Mouse (Mus musculus) stomach, embryonic 15.5 days (tissue): Measurements from ENCODE around the gene Mpzl3. TPM values are rescaled to one million over a fixed set of nuclear protein-coding genes. Genes with fewer than 3 reads are reported as not detected.

Source experiments
- ATAC-seq: fragments of 200-750 bp; cut with Nextera tagmentation; 2 replicates; pipeline ENCODE4 v1.8.0; 2017; ENCODE audit warnings: low read depth, moderate number of reproducible peaks, moderate TSS enrichment; ENCODE audit not compliant: insufficient read depth, low FRiP score
- H3K27ac ChIP-seq: fragments of 300-500 bp; sonication (generic); 2 replicates; pipeline ENCODE4 v1.5.1; 2015; ENCODE audit warnings: mild to moderate bottlenecking, inconsistent platforms
- H3K27me3 ChIP-seq: fragments of 300-500 bp; sonication (generic); replicated peaks from 2 replicates; pipeline ENCODE4 v1.6.1; 2015; ENCODE audit warnings: inconsistent platforms
- H3K36me3 ChIP-seq: fragments of 300-500 bp; sonication (generic); 2 replicates; pipeline ENCODE4 v1.6.1; 2015; ENCODE audit warnings: inconsistent platforms
- H3K4me1 ChIP-seq: fragments of 300-500 bp; sonication (generic); 2 replicates; pipeline ENCODE4 v1.6.1; 2015; ENCODE audit warnings: inconsistent platforms
- H3K4me2 ChIP-seq: fragments of 300-500 bp; sonication (generic); 2 replicates; pipeline ENCODE4 v1.6.1; 2015; ENCODE audit warnings: mild to moderate bottlenecking, inconsistent platforms
- H3K4me3 ChIP-seq: fragments of 300-500 bp; sonication (generic); replicated peaks from 2 replicates; pipeline ENCODE4 v1.5.1; 2015; ENCODE audit warnings: inconsistent platforms
- H3K9ac ChIP-seq: fragments of 300-500 bp; sonication (generic); 2 replicates; pipeline ENCODE4 v1.6.1; 2015; ENCODE audit warnings: inconsistent platforms
- H3K9me3 ChIP-seq: fragments of 300-500 bp; sonication (generic); 2 replicates; pipeline ENCODE4 v1.6.1; 2016; ENCODE audit warnings: inconsistent platforms
- WGBS: fragments of 180-500 bp; shearing (Covaris S2); methylation state at CpG from one replicate; pipeline ENCODE4 v1.1.7; 2015; 5-methylcytosine and 5-hydroxymethylcytosine counted together
- polyA plus RNA-seq: library from polyadenylated mRNA; unstranded; fragments of >200 nt; fragmentation: Nextera tagmentation; extraction: Ambion mirVana; gene quantifications from 2 replicates; pipeline ENCODE4 v1.2.1, GENCODE M21; 2015

Gene Mpzl3
- polyA plus RNA-seq, 1 experiment from 2014 or later: 7.8 TPM

DNA sequence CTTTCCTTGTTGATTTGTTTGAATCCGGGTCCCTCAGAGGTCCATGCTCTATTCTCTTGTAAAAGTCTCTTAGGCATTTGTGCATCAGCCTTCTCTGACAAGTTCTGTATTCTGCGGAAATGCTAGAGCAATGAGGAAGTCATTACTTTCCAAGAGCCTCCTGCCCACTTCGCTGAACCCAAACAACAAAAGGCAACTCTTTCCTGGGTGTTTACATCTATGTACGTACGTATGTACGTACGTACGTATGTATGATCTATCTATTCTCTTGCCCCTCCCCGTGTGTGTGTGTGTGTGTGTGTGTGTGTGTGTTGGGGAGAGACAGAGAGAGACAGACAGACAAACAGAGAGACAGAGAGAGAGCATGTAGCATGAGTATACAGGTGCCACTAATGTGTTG is 61.8 kb downstream of the Mpzl3 start:
- no peak for ATAC-seq
- H3K36me3 ChIP-seq: no peaks in the 10 kb centered on the region
- H3K4me1 ChIP-seq: peaks cover 6% of the 10 kb centered on the region
- no peak overlapping the region for H3K9ac ChIP-seq
- H3K27me3 ChIP-seq: no peaks in the 10 kb centered on the region
- H3K27ac ChIP-seq: no peak overlapping the region
- no peak overlapping the region for H3K4me2 ChIP-seq
- H3K4me3 ChIP-seq: no peak overlapping the region
- WGBS: 49% methylated on average over 9 of the region's 9 CpGs
- H3K9me3 ChIP-seq: no peaks in the 10 kb centered on the region

DNA sequence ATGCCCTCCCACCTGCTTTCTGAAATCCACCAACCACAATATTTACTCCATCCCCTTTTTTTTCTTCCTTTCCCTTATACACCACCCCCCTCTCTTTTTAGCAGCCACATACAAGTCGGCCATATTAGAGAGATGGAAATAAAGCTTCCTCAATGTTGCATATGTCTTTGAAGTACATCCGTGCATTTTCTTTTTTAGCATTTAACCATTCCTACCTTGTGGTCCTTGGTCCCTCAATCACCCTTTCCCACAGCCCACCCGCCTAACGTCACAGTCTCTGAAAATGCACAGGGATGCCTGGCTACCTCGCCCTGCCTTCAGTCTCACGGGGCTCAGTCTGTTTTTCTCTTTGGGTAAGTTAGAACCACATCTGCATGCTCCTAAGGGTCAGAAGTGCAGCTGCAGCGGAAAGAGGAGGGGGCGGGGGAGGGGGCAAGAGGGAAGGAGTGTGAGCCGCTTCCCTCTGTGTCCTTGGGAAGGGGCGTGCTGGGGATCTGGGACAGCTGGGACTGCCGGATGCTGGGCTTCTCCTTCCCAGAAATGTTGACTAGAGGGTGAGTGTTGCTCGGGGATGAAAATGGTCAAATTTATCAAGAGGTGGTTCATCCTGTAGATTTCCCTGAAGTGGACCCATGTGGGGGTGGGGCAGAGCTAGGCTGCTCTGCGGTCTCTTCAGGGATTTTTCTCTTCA is 62.9 kb downstream of the Mpzl3 start, which contains the start of gene Scn2b:
Scn2b (plus strand) TSS at position 42 of the 691 bp plus-strand sequence.
- no peaks in the 10 kb centered on the region for H3K9me3 ChIP-seq
- H3K27me3 ChIP-seq: no peaks in the 10 kb centered on the region
- H3K4me1 ChIP-seq: peaks cover 15% of the 10 kb centered on the region
- peak within 1 kb of the TSS; percentile 74; the same call in 1 of the 2 replicates for H3K27ac ChIP-seq
- H3K9ac ChIP-seq: peak within 1 kb of the TSS; percentile 46
- WGBS: 5% methylated on average over 13 of the region's 13 CpGs
- no peak for ATAC-seq
- H3K4me2 ChIP-seq: peak within 1 kb of the TSS; percentile 60
- H3K4me3 ChIP-seq: peak within 1 kb of the TSS; percentile 55
- no peaks in the 10 kb centered on the region for H3K36me3 ChIP-seq

DNA sequence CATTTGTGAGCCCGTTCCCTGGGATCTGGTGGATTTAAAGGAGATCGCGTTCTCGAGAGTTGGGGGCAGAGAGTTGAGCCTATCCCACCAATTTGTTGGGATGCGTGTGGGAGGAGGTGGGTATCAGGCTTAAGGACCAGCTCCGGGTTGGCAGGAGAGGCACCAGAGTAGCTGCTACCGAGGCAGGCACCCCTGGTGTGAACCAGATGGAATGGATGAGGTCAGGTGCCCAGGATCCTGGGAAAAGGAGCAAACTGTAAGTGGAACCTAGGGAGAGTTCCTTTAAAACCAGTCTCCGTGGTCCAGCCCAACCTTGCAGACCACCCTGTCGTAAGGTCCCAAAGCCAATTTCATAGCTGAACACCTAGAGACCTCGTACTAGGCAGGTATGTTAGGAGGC is 63.6 kb downstream of the Mpzl3 start:
- H3K9me3 ChIP-seq: no peaks in the 10 kb centered on the region
- no peak overlapping the region for H3K27ac ChIP-seq
- H3K4me3 ChIP-seq: peak overlapping the region; percentile 55
- no peaks in the 10 kb centered on the region for H3K36me3 ChIP-seq
- H3K4me1 ChIP-seq: peaks cover 15% of the 10 kb centered on the region
- ATAC-seq: no peak
- H3K4me2 ChIP-seq: peak overlapping the region; percentile 60
- 20% methylated on average over 10 of the region's 10 CpGs for WGBS
- H3K27me3 ChIP-seq: no peaks in the 10 kb centered on the region
- H3K9ac ChIP-seq: no peak overlapping the region

DNA sequence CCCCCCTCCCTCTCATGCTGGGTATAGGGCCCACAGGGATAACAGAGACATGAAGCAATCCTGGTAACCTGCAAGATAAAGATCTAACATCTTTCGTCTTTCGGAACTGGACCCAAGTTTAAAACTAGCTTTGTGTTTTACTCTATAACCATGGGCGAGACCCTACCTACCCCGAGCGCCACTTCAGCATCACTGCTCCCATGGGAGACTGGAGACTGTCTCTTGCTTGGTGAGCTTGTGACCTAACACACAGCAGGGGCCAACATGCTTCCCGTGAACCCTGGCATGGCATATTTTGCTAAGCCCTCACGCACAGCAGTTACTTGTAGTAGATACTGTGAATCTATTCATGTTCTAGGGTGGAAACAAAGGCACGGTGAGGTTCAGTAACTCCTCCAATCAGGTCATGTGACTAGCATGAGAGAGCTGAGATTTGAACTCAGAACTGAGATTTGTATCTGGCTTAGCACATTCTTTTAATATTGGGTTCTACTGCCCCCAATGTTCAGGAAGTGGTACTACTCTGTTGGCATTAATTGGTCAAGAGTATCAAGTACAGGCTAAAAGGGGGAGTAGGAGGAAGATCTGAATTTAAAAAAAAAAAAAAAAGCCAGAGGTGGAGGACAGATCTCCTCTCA is 64.4 kb downstream of the Mpzl3 start:
- Histone ChIP-seq H3K4me1 (peaks cover 15% of the 10 kb centered on the region), H3K4me3 (no peak overlapping the region), H3K36me3 (no peaks in the 10 kb centered on the region), H3K27ac (no peak overlapping the region), H3K9ac (no peak overlapping the region), H3K9me3 (no peaks in the 10 kb centered on the region), H3K27me3 (no peaks in the 10 kb centered on the region), H3K4me2 (no peak overlapping the region)
- WGBS: 95% methylated on average over 8 of the region's 8 CpGs
- no peak for ATAC-seq

DNA sequence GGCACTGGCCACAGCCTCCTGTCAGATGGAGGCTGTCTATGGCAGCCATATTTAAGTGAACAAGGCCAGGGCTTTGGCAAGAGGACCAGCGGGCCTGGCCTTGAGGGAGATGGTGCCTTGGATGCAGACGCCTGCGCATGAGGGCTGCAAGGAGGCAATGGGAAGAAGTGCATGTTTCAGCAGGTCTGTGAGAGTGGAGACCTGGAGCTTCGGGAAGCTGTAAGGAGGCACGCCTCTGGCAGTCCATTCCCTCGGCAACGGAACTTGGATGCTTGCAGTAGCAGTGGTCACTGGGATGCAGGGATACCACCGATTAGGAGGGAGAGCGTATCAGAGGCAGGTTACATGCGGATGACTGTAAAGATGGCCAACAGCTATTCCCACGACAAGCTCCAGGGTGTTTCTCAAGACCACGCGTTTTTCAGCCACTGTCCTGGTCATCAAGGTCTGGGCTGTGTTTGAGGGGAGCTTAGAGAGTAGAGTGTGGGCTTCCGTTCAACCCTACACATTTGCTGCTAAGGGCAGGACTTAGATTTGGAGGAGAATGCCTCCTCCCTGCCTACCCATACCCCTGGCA is 65.1 kb downstream of the Mpzl3 start:
- H3K36me3 ChIP-seq: no peaks in the 10 kb centered on the region
- H3K4me1 ChIP-seq: peaks cover 15% of the 10 kb centered on the region
- H3K4me2 ChIP-seq: no peak overlapping the region
- 88% methylated on average over 14 of the region's 14 CpGs for WGBS
- no peak for ATAC-seq
- H3K9ac ChIP-seq: no peak overlapping the region
- H3K9me3 ChIP-seq: no peaks in the 10 kb centered on the region
- no peak overlapping the region for H3K27ac ChIP-seq
- no peak overlapping the region for H3K4me3 ChIP-seq
- no peaks in the 10 kb centered on the region for H3K27me3 ChIP-seq

DNA sequence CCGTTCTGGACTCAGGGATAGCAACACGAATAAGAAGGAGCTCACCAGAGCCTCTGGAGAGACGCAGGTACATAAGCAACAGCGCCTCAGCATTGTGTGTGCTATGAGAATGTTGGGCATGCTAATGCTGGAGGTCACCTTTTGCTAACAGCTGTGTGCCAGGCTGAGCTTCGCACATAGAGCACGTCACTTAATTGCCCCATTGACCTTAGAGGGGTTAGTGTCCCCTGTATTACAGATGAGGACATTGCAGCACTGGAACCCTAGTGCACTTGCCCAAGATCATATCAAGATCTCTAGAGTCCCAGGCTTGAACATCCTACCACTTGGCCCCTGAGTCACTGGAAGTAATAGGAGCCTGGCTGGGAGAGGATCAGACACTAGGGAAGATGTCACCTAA is 65.6 kb downstream of the Mpzl3 start:
- Histone ChIP-seq H3K4me3 (no peak overlapping the region), H3K4me2 (no peak overlapping the region), H3K9ac (no peak overlapping the region), H3K27me3 (no peaks in the 10 kb centered on the region), H3K27ac (no peak overlapping the region), H3K4me1 (peaks cover 15% of the 10 kb centered on the region), H3K9me3 (no peaks in the 10 kb centered on the region), H3K36me3 (0 out of 2 replicates have a peak, but pooled peaks cover 2% of the 10 kb centered on the region)
- ATAC-seq: no peak
- 82% methylated on average over 6 of the region's 6 CpGs for WGBS

DNA sequence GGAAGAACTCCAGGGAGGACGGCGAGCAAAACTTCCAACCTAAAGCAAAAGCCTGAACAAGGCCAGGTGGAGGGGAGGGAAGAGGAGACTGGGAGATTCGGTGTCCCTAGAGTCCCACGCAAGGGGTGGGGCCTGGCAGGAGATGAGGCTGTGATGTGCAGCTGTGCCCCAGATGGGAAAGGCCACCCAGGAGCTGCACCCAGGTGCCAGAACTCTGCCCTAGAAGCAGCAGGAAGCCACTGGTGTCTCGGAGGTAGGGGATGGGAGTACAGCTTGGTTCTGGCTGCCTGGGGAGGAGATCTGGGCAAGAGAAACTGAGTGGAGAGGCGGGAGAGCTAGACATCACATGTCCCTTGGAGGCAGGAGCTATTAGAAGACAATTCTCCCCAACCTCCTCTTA is 66.0 kb downstream of the Mpzl3 start:
- H3K27ac ChIP-seq: no peak overlapping the region
- H3K9me3 ChIP-seq: no peaks in the 10 kb centered on the region
- no peak overlapping the region for H3K4me2 ChIP-seq
- no peaks in the 10 kb centered on the region for H3K27me3 ChIP-seq
- no peak for ATAC-seq
- no peak overlapping the region for H3K9ac ChIP-seq
- peaks cover 15% of the 10 kb centered on the region for H3K4me1 ChIP-seq
- 69% methylated on average over 6 of the region's 6 CpGs for WGBS
- 0 out of 2 replicates have a peak, but pooled peaks cover 3% of the 10 kb centered on the region for H3K36me3 ChIP-seq
- H3K4me3 ChIP-seq: no peak overlapping the region

DNA sequence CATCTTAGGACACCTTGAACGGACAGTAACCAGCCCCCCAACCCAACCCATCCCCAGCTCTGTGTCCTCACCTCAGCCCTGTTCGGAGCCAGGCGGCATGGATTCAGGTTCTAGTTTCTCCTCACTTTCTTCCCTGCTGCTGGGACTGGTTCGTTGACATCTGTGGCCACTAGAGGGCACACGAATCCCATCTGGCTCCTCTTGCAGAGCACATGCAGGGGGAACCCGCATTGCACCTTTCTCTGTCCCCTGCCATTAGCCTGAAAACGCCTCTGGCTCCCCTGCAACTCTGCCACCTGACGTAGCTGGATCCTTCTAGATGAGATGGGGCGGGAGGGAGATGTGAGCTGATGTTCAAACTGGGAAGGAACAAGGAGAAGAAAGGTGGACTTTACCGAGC is 66.8 kb downstream of the Mpzl3 start:
- no peak overlapping the region for H3K9ac ChIP-seq
- H3K27me3 ChIP-seq: no peaks in the 10 kb centered on the region
- 0 out of 2 replicates have a peak, but pooled peaks cover 3% of the 10 kb centered on the region for H3K36me3 ChIP-seq
- peak overlapping the region; percentile 53 for H3K4me2 ChIP-seq
- 5% methylated on average over 10 of the region's 10 CpGs for WGBS
- no peaks in the 10 kb centered on the region for H3K9me3 ChIP-seq
- ATAC-seq: peak; percentile 43; the same call in 1 of the 2 replicates
- H3K4me1 ChIP-seq: peaks cover 15% of the 10 kb centered on the region
- H3K27ac ChIP-seq: no peak overlapping the region
- peak overlapping the region; percentile 14; the same call in 1 of the 2 replicates for H3K4me3 ChIP-seq

DNA sequence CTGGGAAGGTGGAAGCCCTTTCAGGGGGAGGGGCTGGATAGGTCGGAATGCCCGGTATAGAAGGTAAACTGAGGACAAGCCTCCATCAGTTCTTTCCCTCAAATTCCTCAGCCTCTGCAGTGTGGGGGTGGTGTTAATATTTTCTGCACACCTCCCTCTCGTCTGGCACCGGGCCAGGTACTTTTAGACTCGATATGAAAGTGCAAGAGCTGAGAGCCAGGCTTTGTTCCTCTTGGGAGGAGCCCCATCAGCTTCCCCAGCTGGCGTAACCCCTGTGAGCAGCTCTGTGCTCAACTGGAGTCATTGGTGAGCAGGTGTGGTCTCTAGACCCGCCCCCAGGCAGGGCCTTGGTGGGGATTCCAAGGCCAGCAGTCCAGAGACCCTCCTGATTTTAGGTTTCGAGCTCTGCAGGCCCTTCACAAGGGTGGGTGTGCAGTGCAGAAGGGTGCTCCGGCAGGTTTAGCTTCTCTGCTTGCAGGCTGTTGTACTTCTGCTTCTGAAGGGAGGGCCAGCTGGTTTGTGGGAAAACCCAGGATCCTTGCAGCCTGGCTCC is 67.3 kb downstream of the Mpzl3 start:
- H3K36me3 ChIP-seq: 0 out of 2 replicates have a peak, but pooled peaks cover 3% of the 10 kb centered on the region
- peak; percentile 65 for ATAC-seq
- H3K4me3 ChIP-seq: peak overlapping the region; percentile 14; the same call in 1 of the 2 replicates
- H3K4me1 ChIP-seq: peaks cover 15% of the 10 kb centered on the region
- H3K27me3 ChIP-seq: no peaks in the 10 kb centered on the region
- peak overlapping the region; percentile 53 for H3K4me2 ChIP-seq
- H3K9ac ChIP-seq: 0 out of 2 replicates have a peak overlapping the region, but pooled peaks have one; percentile 11
- H3K9me3 ChIP-seq: no peaks in the 10 kb centered on the region
- H3K27ac ChIP-seq: peak overlapping the region; percentile 52
- 14% methylated on average over 9 of the region's 9 CpGs for WGBS

DNA sequence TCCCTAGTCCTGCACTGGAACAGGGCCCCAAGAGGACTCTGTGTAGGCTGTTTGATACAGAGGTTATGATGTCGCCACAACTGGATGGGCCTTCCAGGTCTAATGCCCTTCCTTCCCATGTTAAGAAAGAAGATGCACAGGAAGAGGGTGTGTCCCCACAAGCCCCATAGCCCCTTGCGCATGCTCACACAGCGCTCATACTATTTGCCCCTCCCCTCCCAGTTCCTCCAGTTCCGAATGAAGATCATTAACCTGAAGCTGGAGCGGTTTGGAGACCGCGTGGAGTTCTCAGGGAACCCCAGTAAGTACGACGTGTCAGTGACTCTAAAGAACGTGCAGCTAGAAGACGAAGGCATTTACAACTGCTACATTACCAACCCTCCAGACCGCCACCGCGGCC is 70.2 kb downstream of the Mpzl3 start:
- no peak for ATAC-seq

DNA sequence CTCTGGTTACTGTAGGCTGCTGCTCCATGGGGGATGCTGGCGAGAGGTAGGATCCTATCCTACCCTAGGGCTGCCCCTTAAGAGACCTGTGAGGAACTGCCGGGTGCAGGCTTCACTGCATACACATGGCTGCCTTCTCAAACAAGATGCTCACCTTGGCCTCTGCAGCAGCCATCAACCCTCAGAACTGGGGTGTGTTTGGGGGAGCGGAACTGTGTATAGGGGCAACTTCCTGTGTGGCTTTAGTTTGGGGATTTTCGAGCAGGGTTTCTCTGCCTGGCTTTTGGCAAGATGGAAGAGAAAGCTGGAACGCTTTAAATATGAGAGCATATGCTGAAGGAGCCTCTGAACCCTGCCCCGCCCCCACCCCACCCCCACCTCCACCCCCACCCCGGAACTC is 72.0 kb downstream of the Mpzl3 start:
- no peak overlapping the region for H3K27ac ChIP-seq
- H3K27me3 ChIP-seq: no peaks in the 10 kb centered on the region
- WGBS: 49% methylated on average over 7 of the region's 7 CpGs

More for the DNA sequence above, 70.2 kb downstream of the Mpzl3 start:
- H3K9me3 ChIP-seq: no peaks in the 10 kb centered on the region
- no peak overlapping the region for H3K27ac ChIP-seq
- no peaks in the 10 kb centered on the region for H3K27me3 ChIP-seq
- no peak overlapping the region for H3K4me3 ChIP-seq
- H3K9ac ChIP-seq: no peak overlapping the region
- peaks cover 10% of the 10 kb centered on the region for H3K4me1 ChIP-seq
- 0 out of 2 replicates have a peak, but pooled peaks cover 3% of the 10 kb centered on the region for H3K36me3 ChIP-seq
- 89% methylated on average over 14 of the region's 14 CpGs for WGBS
- H3K4me2 ChIP-seq: no peak overlapping the region

More for the DNA sequence above, 72.0 kb downstream of the Mpzl3 start:
- Histone ChIP-seq H3K9me3 (no peaks in the 10 kb centered on the region), H3K4me3 (no peak overlapping the region), H3K9ac (no peak overlapping the region), H3K4me2 (no peak overlapping the region), H3K4me1 (peaks cover 8% of the 10 kb centered on the region), H3K36me3 (0 out of 2 replicates have a peak, but pooled peaks cover 3% of the 10 kb centered on the region)
- ATAC-seq: no peak
